Mouse (Mus musculus): Measurements from ENCODE around the gene Brf1.

Brf1 gene

GRCm38 (mm10) chr12:112938873-112939565 is 61.5 kb downstream of the Brf1 start:
- DNase-seq (ENCODE audit: low spot score): peak; percentile 64

GRCm38 (mm10) chr12:112938366-112938765 is 62.1 kb downstream of the Brf1 start:
- DNase-seq (ENCODE audit: low spot score): no peak

- DNase-seq (ENCODE audit: low spot score): peak; percentile 70
Observed at GRCm38 (mm10) chr12:112937906-112938305, 62.6 kb downstream of the Brf1 start.

GRCm38 (mm10) chr12:112932647-112933046 is 67.9 kb downstream of the Brf1 start:
- DNase-seq (ENCODE audit: low spot score): no peak

- peak; percentile 73 for DNase-seq (ENCODE audit: low spot score)
Observed at GRCm38 (mm10) chr12:112929562-112930352, 70.7 kb downstream of the Brf1 start, which contains the start of gene Jag2. Gene Jag2, minus strand, starts transcription at chr12:112929776.

- peak; percentile 62 for DNase-seq (ENCODE audit: low spot score)
Observed at GRCm38 (mm10) chr12:112928401-112929241, 71.9 kb downstream of the Brf1 start.

GRCm38 (mm10) chr12:112927265-112927664 is 73.2 kb downstream of the Brf1 start:
- DNase-seq (ENCODE audit: low spot score): no peak

GRCm38 (mm10) chr12:112925950-112926349 is 74.6 kb downstream of the Brf1 start:
- peak; percentile 22 for DNase-seq (ENCODE audit: low spot score)

GRCm38 (mm10) chr12:112922541-112922940 is 78.0 kb downstream of the Brf1 start:
- no peak for DNase-seq (ENCODE audit: low spot score)

- DNase-seq (ENCODE audit: low spot score): no peak
Observed at GRCm38 (mm10) chr12:112921518-112921917, 79.0 kb downstream of the Brf1 start.

GRCm38 (mm10) chr12:112917906-112918305 is 82.6 kb downstream of the Brf1 start:
- DNase-seq (ENCODE audit: low spot score): no peak

GRCm38 (mm10) chr12:112917486-112917885 is 83.0 kb downstream of the Brf1 start:
- DNase-seq (ENCODE audit: low spot score): no peak

GRCm38 (mm10) chr12:112916698-112917400 is 83.7 kb downstream of the Brf1 start:
- DNase-seq (ENCODE audit: low spot score): no peak

- DNase-seq (ENCODE audit: low spot score): no peak
Observed at GRCm38 (mm10) chr12:112915587-112915986, 84.9 kb downstream of the Brf1 start.

GRCm38 (mm10) chr12:112914527-112914926 is 86.0 kb downstream of the Brf1 start:
- DNase-seq (ENCODE audit: low spot score): no peak

GRCm38 (mm10) chr12:112912951-112913745 is 87.4 kb downstream of the Brf1 start:
- DNase-seq (ENCODE audit: low spot score): no peak

- no peak for DNase-seq (ENCODE audit: low spot score)
Observed at GRCm38 (mm10) chr12:112911701-112912100, 88.8 kb downstream of the Brf1 start.

Measured in MN1 (cell line).